Mouse (Mus musculus) thymus, adult 2 months (tissue): Measurements from ENCODE around the gene Elk1. TPM values are rescaled to one million over a fixed set of nuclear protein-coding genes. Genes with fewer than 3 reads are reported as not detected.
A peak's percentile ranks its signal among the peaks of the same experiment; 100 is the strongest.

Experiments
- DNase-seq: peaks from one replicate; pipeline ENCODE4 v3.0.0; 2021
- H3K27ac ChIP-seq: fragments of 200-500 bp; 2 replicates; pipeline ENCODE4 v1.5.1; 2012; ENCODE audit warnings: low read length, control low read depth; ENCODE audit not compliant: control insufficient read depth, insufficient read depth
- H3K27me3 ChIP-seq: fragments of 200-500 bp; 2 replicates; pipeline ENCODE4 v1.6.1; 2012; ENCODE audit warnings: mild to moderate bottlenecking, low read length, moderate library complexity, mixed read lengths; ENCODE audit not compliant: control insufficient read depth, insufficient read depth
- H3K36me3 ChIP-seq: fragments of 200-500 bp; 2 replicates; pipeline ENCODE4 v1.6.1; 2012; ENCODE audit warnings: mild to moderate bottlenecking, low read length, moderate library complexity; ENCODE audit not compliant: control insufficient read depth, insufficient read depth
- H3K4me1 ChIP-seq: fragments of 200-500 bp; replicated peaks from 2 replicates; pipeline ENCODE4 v1.6.1; 2012; ENCODE audit warnings: low read length; ENCODE audit not compliant: control insufficient read depth, insufficient read depth
- H3K4me3 ChIP-seq: fragments of 200-500 bp; 2 replicates; pipeline ENCODE4 v1.5.1; 2012; ENCODE audit warnings: mild to moderate bottlenecking, low read length, control low read depth, moderate library complexity; ENCODE audit not compliant: control insufficient read depth, insufficient read depth
- CTCF ChIP-seq: fragments of 200-500 bp; IDR thresholded peaks from 2 replicates; pipeline ENCODE4 v1.5.1; 2012; ENCODE audit warnings: mild to moderate bottlenecking, control low read depth, low read length, moderate library complexity, borderline replicate concordance; ENCODE audit not compliant: control insufficient read depth, poor library complexity, insufficient read depth; ENCODE audit errors: extremely low read depth
- POLR2A ChIP-seq: fragments of 200-500 bp; IDR thresholded peaks from 2 replicates; pipeline ENCODE4 v1.6.1; 2012; ENCODE audit warnings: mild to moderate bottlenecking, low read length, control low read depth, moderate library complexity; ENCODE audit not compliant: control insufficient read depth, poor library complexity, insufficient read depth; ENCODE audit errors: extremely low read depth
- WGBS: fragments of 180-500 bp; shearing (Covaris S2); methylation state at CpG from one replicate; pipeline ENCODE4 v1.1.7; 2018; 5-methylcytosine and 5-hydroxymethylcytosine counted together
- polyA plus RNA-seq: library from polyadenylated mRNA; depleted of rRNA; stranded (reverse); fragments of >200 nt; gene quantifications from 2 replicates; pipeline ENCODE4 v1.2.3, GENCODE M21; 2012; rRNA removed

The Elk1 gene
- 17.4 and 19.4 TPM in 2 replicates for polyA plus RNA-seq

GRCm38 (mm10) chrX:20950191-20950880 lies at the start of gene Elk1:
TSS of gene Elk1 (minus strand) at chrX:20950608.
- no peak within 1 kb of the TSS for H3K27ac ChIP-seq
- WGBS: 4% methylated on average over 18 of the region's 30 CpGs
- peak within 1 kb of the TSS; percentile 72 for H3K4me3 ChIP-seq
- TF ChIP-seq CTCF: no peak
- TF ChIP-seq POLR2A: no peak
- H3K27me3 ChIP-seq: no peaks in the 10 kb centered on the region
- H3K4me1 ChIP-seq: peaks cover 4% of the 10 kb centered on the region
- DNase-seq: peak; percentile 78
- no peaks in the 10 kb centered on the region for H3K36me3 ChIP-seq

DNA sequence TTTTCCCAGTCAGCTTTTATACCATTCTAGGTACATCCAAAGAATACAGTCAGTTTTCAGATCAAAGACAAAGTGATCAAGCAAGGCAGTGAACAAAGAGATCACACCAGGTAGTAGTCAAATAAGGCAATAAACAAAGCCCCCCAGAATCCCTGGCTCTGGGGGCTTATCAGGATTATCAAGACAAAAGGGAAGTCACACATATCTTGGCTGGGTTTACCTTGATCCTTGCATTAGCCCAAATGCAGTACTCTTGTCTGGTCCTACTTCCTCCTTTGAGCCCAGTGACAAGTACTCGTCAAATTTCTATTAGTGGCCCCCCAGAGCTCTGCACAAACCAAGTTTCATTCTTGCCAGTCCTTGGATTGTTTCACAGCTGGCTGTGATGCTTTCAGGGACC lies 30.5 kb upstream of the Elk1 start:
- no peaks in the 10 kb centered on the region for H3K4me1 ChIP-seq
- H3K36me3 ChIP-seq: no peaks in the 10 kb centered on the region
- H3K27ac ChIP-seq: no peak overlapping the region
- TF ChIP-seq CTCF (no peak), POLR2A (no peak)
- H3K27me3 ChIP-seq: no peaks in the 10 kb centered on the region
- WGBS: 57% methylated on average over 1 of the region's 1 CpGs
- no peak overlapping the region for H3K4me3 ChIP-seq
- DNase-seq: no peak

GRCm38 (mm10) chrX:20961477-20962378 lies 11.3 kb upstream of the Elk1 start, which contains the start of gene Uxt:
TSS of gene Uxt (minus strand) at chrX:20962017.
- Histone ChIP-seq H3K27me3 (no peaks in the 10 kb centered on the region), H3K4me3 (peak within 1 kb of the TSS; percentile 100), H3K27ac (peak within 1 kb of the TSS; percentile 88), H3K36me3 (no peaks in the 10 kb centered on the region), H3K4me1 (no peaks in the 10 kb centered on the region)
- TF ChIP-seq POLR2A: no peak
- TF ChIP-seq CTCF: no peak
- under 1% methylated on average over 57 of the region's 57 CpGs for WGBS
- peak; percentile 82 for DNase-seq

DNA sequence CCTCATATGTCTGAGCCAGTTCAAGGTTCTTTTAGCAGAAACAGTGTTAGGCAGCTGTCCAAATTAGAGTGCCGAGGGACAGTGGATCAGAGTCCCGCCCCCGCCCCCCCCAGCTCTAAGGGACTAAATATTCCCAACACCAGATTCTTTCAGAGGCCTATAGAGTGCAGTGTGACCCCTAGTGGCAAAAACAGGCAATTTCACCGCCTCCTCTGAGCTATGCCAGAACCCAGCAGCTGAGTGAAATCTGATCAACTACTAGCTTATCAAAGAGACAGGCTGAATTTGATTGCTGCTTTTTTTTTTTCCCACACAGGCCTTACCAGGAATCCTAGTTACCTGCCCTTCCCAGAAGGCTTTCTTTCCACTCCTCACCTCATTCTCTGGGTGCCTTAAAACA lies 4.4 kb downstream of the Elk1 start:
- DNase-seq: peak; percentile 28
- TF ChIP-seq CTCF (no peak), POLR2A (no peak)
- Histone ChIP-seq H3K27ac (no peak overlapping the region), H3K36me3 (no peaks in the 10 kb centered on the region), H3K4me1 (peaks cover 4% of the 10 kb centered on the region), H3K27me3 (no peaks in the 10 kb centered on the region), H3K4me3 (no peak overlapping the region)
- WGBS: 9% methylated on average over 4 of the region's 4 CpGs

DNA sequence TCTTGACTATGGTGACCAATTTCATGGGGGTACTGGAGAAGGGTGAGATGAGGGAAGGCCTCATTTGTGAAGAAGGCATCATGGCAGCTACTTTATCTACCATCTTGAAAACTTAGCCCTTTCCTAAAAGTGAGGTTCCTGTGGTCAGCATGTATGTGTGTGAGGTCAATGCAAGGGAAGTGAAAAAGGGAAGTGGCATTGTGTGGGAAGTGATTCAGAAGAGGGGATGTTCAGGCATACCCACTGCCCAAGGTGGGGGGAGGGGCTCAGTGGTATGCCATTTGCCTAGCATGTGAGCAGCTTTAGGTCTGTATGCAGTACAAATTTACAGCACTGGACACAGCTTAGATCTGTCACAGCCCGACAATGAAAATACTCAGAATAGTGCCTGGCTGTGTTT lies 18.4 kb downstream of the Elk1 start:
- H3K27me3 ChIP-seq: no peaks in the 10 kb centered on the region
- H3K36me3 ChIP-seq: peaks cover 6% of the 10 kb centered on the region; the same call in 1 of the 2 replicates
- no peak overlapping the region for H3K27ac ChIP-seq
- 10% methylated on average over 1 of the region's 1 CpGs for WGBS
- no peak for DNase-seq
- H3K4me3 ChIP-seq: no peak overlapping the region
- no peak for TF ChIP-seq POLR2A
- no peak for TF ChIP-seq CTCF
- H3K4me1 ChIP-seq: no peaks in the 10 kb centered on the region

DNA sequence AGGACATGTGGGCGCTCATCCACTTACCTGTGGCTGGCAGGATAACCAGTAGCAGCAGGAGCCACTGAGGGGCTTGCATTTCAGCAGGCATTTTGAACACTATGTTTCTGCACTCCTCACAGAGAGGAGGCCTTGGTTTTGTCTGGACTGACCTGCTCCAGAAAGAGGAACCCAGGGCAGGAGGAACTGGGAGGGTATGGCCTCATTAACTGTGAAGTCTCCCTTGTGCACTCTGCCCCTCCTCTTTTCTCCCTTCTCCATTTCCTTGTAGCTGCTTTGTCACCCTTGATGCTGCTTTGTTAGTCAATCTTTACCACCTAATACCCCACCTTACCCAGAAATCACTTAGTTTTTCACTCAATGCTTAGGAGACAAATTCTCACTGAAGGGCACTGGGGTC lies 19.0 kb downstream of the Elk1 start, which contains the start of gene Cfp:
Cfp (minus strand) TSS at position 192 of the 400 bp plus-strand sequence.
- TF ChIP-seq POLR2A (no peak), CTCF (no peak)
- Histone ChIP-seq H3K4me3 (no peak within 1 kb of the TSS), H3K36me3 (peaks cover 3% of the 10 kb centered on the region; the same call in 1 of the 2 replicates), H3K27me3 (no peaks in the 10 kb centered on the region), H3K27ac (no peak within 1 kb of the TSS), H3K4me1 (no peaks in the 10 kb centered on the region)
- 76% methylated on average over 1 of the region's 1 CpGs for WGBS
- no peak for DNase-seq
